Mouse (Mus musculus) liver, embryonic 14.5 days (tissue): ENCODE results near the gene Hoxc10. TPM values are rescaled to one million over a fixed set of nuclear protein-coding genes. Genes with fewer than 3 reads are reported as not detected.

ENCODE experiments used
- ATAC-seq: fragments of 200-750 bp; cut with Nextera tagmentation; 2 replicates; pipeline ENCODE4 v1.8.0; 2017; ENCODE audit warnings: moderate number of reproducible peaks, mild to moderate bottlenecking, moderate library complexity; ENCODE audit not compliant: insufficient read depth
- DNase-seq, 3 experiments: peaks; one replicate each; pipeline ENCODE4 v3.0.0-alpha.2; 2012 to 2013; ENCODE audit warnings: low read depth in 3 of 3, low spot score in 3 of 3
- H3K27ac ChIP-seq: fragments of 300-500 bp; sonication (generic); 2 replicates; pipeline ENCODE4 v1.5.1; 2014; ENCODE audit warnings: moderate library complexity, mild to moderate bottlenecking, control low read depth, inconsistent platforms
- H3K27me3 ChIP-seq: fragments of 300-500 bp; sonication (generic); 2 replicates; pipeline ENCODE4 v1.6.1; 2014; ENCODE audit warnings: mild to moderate bottlenecking, low read length, moderate library complexity; ENCODE audit not compliant: control insufficient read depth, insufficient read depth
- H3K36me3 ChIP-seq: fragments of 300-500 bp; sonication (generic); replicated peaks from 2 replicates; pipeline ENCODE4 v1.6.1; 2014; ENCODE audit warnings: low read depth; ENCODE audit not compliant: control insufficient read depth, insufficient read depth
- H3K4me1 ChIP-seq, 2 experiments: fragments of 200-500 bp in 1 of 2; fragments of 300-500 bp in 1 of 2; sonication (generic) in 1 of 2; replicated peaks; 2 replicates each; pipeline ENCODE4 v1.6.1; 2012 to 2014; ENCODE audit warnings: antibody characterized with exemption in 1 of 2, inconsistent platforms in 1 of 2, low read length in 1 of 2; ENCODE audit not compliant: control insufficient read depth in 2 of 2, insufficient read depth in 2 of 2
- H3K4me2 ChIP-seq: fragments of 300-500 bp; sonication (generic); 2 replicates; pipeline ENCODE4 v1.6.1; 2014; ENCODE audit warnings: low read depth, mild to moderate bottlenecking, control low read depth, moderate library complexity
- H3K4me3 ChIP-seq, 2 experiments: fragments of 200-500 bp in 1 of 2; fragments of 300-500 bp in 1 of 2; sonication (generic) in 1 of 2; 2 replicates each; pipeline ENCODE4 v1.5.1; 2012 to 2014; ENCODE audit warnings: low read depth in 2 of 2, low read length in 2 of 2, mild to moderate bottlenecking in 2 of 2, control low read depth in 1 of 2, inconsistent platforms in 1 of 2, moderate library complexity in 1 of 2; ENCODE audit not compliant: insufficient read depth in 1 of 2
- H3K9ac ChIP-seq: fragments of 300-500 bp; sonication (generic); replicated peaks from 2 replicates; pipeline ENCODE4 v1.6.1; 2014; ENCODE audit warnings: mild to moderate bottlenecking, control low read depth, moderate library complexity
- H3K9me3 ChIP-seq: fragments of 300-500 bp; sonication (generic); 2 replicates; pipeline ENCODE4 v1.6.1; 2016; ENCODE audit warnings: low read length, mixed read lengths; ENCODE audit not compliant: control insufficient read depth
- CTCF ChIP-seq: IDR thresholded peaks from 2 replicates; pipeline ENCODE4 v1.5.1; 2016; ENCODE audit warnings: antibody characterized with exemption, low read depth, control low read depth
- EP300 ChIP-seq: IDR thresholded peaks from 2 replicates; pipeline ENCODE4 v1.6.1; 2016; ENCODE audit warnings: antibody characterized with exemption, low read depth
- WGBS: fragments of 180-500 bp; shearing (Covaris S2); extraction: QIAGEN DNeasy Blood & Tissue Kit; methylation state at CpG from one replicate; pipeline ENCODE4 v1.1.7; 2014; ENCODE audit not compliant: insufficient replicate concordance; 5-methylcytosine and 5-hydroxymethylcytosine counted together
- polyA plus RNA-seq, 2 experiments: library from polyadenylated mRNA; depleted of rRNA in 1 of 2; stranded (reverse) in 1 of 2; unstranded in 1 of 2; fragments of >200 nt; fragmentation: Nextera tagmentation in 1 of 2; extraction: Ambion mirVana in 1 of 2; gene quantifications; 2 replicates each; pipeline versions ENCODE4 v1.2.1 to v1.2.3; 2012 to 2014

Hoxc10 gene
- polyA plus RNA-seq, 2 experiments = not detected

DNA sequence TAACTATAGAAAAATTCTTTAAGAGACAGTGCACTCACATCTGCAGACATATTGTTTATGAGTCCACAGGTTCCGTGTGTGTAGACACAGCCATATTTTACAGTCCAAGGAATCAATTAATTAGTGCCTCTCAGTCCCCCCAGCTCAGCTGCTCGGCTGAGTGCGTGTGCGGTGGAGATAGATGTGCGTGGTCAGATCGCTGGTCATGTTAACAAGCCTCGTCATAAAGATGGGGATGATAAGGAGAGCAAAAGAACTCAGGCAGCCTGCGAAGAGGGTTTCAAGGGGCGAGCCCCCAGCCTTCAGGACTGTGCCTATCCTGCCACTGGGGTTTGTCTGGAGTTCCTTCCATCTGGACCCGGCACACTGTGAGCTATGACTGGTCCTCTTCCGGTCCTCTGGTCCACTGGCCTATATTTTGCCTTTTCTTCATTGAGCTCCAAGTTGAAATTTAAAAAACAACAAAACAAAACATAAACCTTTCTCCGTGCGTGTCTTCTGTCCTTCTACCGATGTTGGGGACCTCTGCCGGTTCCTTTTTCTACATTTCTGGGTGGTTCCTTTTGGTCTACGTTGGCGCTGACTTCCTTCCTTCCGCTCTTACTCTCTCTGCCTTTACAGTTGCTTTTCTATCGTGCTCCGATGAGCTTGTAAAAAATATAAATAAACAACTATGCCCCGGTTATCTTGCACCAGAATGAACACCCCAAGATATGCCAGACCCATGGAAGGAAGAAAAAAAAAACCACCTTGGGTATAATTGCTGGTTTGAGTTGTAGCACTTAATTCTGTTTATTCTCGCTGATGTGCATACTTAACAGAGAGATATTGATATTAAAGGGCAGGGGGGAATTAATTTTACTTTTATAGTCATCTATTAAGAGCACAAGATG lies 21.2 kb upstream of the Hoxc10 start:
- H3K4me1 ChIP-seq = no peaks in the 10 kb centered on the region
- 7% methylated on average over 22 of the region's 22 CpGs for WGBS
- no peak overlapping the region for H3K4me3 ChIP-seq
- no peak for DNase-seq
- H3K9me3 ChIP-seq = no peaks in the 10 kb centered on the region
- TF ChIP-seq CTCF (no peak), EP300 (no peak)
- H3K9ac ChIP-seq = no peak overlapping the region
- no peak overlapping the region for H3K4me2 ChIP-seq
- H3K27ac ChIP-seq = no peak overlapping the region
- H3K36me3 ChIP-seq = no peaks in the 10 kb centered on the region
- ATAC-seq = no peak
- H3K27me3 ChIP-seq = peaks cover 98% of the 10 kb centered on the region

DNA sequence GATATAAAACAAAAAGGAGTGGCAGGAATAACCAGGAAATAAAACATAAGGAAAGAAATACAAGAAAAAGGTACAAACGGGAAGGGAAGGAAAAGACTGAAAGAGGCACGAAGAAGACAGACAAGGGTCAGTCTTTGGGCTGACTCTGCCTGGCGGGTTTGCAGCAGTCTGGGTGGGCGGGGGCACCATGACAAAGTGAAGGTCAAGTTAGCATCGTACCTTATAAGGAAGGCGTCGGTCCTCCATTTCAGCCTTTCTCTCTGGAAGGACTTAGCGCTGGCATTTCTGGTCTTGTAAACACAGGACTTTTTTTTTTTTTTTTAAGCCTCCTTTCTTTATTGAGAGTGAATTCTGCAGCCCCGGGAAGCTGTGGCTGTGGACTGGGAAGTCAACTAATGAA lies 19.3 kb upstream of the Hoxc10 start:
- 3% methylated on average over 9 of the region's 9 CpGs for WGBS
- Histone ChIP-seq H3K36me3 (no peaks in the 10 kb centered on the region), H3K4me1 (no peaks in the 10 kb centered on the region), H3K4me2 (no peak overlapping the region), H3K9ac (no peak overlapping the region), H3K27ac (no peak overlapping the region), H3K4me3 (no peak overlapping the region), H3K9me3 (no peaks in the 10 kb centered on the region), H3K27me3 (peaks cover 98% of the 10 kb centered on the region)
- ATAC-seq (no peak), DNase-seq (no peak)
- no peak for TF ChIP-seq CTCF
- no peak for TF ChIP-seq EP300

DNA sequence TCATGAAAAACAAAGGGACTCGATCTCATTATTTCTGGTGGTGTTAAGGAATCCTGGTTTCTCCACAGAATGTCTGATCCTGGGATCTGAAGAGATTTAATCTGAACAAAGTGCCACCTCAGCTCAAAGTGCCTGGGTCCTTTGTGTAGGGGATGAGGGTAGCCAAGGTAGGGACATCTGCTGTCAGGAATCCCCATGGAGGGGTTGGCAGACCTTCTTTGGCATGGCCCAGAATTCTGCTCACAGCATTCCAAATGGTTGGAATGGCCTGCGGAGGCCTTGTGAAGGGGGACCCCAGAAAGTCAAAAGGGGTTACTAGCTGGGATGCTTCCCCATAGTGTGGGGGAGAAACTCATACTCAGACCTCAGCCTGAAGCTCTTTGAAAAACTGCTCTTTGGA lies 17.8 kb upstream of the Hoxc10 start:
- 10% methylated on average over 2 of the region's 2 CpGs for WGBS
- Histone ChIP-seq H3K4me2 (no peak overlapping the region), H3K9me3 (no peaks in the 10 kb centered on the region), H3K4me3 (no peak overlapping the region), H3K27me3 (peaks cover 98% of the 10 kb centered on the region), H3K4me1 (no peaks in the 10 kb centered on the region), H3K27ac (no peak overlapping the region), H3K36me3 (no peaks in the 10 kb centered on the region), H3K9ac (no peak overlapping the region)
- ATAC-seq = no peak
- DNase-seq = no peak
- no peak for TF ChIP-seq EP300
- TF ChIP-seq CTCF = no peak

DNA sequence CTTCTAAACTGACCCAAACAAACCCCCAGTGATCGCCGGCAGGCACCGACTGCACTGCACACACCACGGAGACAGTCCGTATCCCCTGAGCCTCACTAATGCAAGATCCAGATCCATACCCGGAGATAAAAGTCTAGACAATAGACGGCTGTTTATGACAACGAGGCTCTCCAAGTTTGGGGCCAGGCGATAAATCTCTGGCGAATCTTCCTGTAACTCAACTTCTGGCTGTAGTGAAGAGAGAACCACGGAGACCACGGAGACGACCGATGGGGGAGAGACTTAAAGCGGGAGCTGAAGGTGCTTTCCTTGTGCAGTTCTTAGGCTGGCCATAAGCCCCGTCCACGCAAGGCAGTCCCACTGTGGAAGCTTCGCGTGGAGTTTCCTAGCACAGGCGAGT lies 16.9 kb upstream of the Hoxc10 start:
- no peaks in the 10 kb centered on the region for H3K4me1 ChIP-seq
- H3K9me3 ChIP-seq = no peaks in the 10 kb centered on the region
- H3K4me2 ChIP-seq = no peak overlapping the region
- ATAC-seq (no peak), DNase-seq (no peak)
- WGBS = 2% methylated on average over 20 of the region's 20 CpGs
- no peaks in the 10 kb centered on the region for H3K36me3 ChIP-seq
- peaks cover 98% of the 10 kb centered on the region for H3K27me3 ChIP-seq
- H3K27ac ChIP-seq = no peak overlapping the region
- H3K4me3 ChIP-seq = no peak overlapping the region
- TF ChIP-seq EP300 (no peak), CTCF (no peak)
- H3K9ac ChIP-seq = no peak overlapping the region

DNA sequence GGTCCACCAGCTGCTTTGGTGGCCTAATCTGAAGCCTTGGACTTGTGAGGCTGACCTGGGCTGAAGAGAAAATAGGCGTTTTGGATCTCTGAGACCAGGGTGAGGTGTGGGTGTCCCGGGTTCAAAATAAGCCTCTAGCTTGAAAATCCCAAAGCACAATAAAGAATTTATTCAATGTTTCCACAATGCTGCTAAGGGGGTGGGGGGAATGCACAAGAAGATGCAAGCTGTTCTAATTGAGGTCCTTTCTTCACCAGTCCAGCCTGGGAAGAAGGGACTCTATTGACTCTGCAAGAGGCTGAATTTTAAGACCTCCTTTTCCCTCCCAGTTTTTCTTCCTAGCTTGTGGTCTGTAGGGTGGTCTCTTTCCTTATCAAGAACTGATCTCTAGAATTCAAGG lies 15.7 kb upstream of the Hoxc10 start:
- ATAC-seq (no peak), DNase-seq (no peak)
- Histone ChIP-seq H3K27ac (no peak overlapping the region), H3K4me3 (no peak overlapping the region), H3K9me3 (no peaks in the 10 kb centered on the region), H3K4me1 (no peaks in the 10 kb centered on the region), H3K27me3 (peaks cover 98% of the 10 kb centered on the region), H3K4me2 (no peak overlapping the region), H3K36me3 (no peaks in the 10 kb centered on the region), H3K9ac (no peak overlapping the region)
- WGBS = 2% methylated on average over 2 of the region's 2 CpGs
- TF ChIP-seq CTCF (no peak), EP300 (no peak)
